Comparison of ENCODE assay signal across 8 mouse cellular contexts in the genomic region with DNA sequence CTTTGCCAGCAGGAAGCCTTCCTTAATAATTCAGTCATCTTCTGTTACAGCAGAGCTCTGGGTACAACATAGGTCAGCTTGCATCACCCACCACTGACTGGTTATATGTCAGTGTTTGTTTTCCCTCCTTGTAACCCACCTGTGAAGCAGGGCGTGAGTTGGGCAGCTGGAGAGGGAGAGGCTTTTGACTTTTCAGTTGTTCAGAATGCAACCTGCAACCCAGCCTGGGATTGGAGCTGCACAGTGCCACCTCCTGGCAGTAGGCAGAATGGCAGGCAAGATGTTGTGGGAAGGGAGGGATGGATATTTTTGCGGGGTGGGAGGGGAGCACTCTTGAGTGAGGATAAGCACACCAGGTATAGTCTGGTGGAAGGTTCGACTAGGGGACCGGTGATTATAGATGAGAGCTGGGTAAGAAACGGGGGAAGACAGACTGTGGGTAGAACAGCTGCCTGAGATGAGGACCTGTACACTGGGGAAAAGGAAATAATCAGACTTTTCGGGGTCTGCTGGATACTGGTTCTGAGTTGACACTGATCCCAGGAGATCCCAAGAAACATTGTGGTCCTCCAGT. TPM values are rescaled to one million over a fixed set of nuclear protein-coding genes. Genes with fewer than 3 reads are reported as not detected.
DNase-seq lines count a peak whose midpoint lies in the region; TF ChIP-seq lines count a peak whose summit lies in the region.

No protein-coding gene starts in this region.

- no peaks in the 10 kb centered on the region for H3K9me3 ChIP-seq in E14TG2a.4 (ENCODE audit: low read length)

- H3K4me3 ChIP-seq in cerebellum, adult 2 months (replicated peaks; ENCODE audit: insufficient read depth, low read depth, low read length) = no peak overlapping the region
- no peak overlapping the region for H3K4me3 ChIP-seq in E14TG2a.4 (replicated peaks; ENCODE audit: low read length)

- H3K27ac ChIP-seq in cerebellum, adult 2 months (ENCODE audit: insufficient read depth, low read length) = no peak overlapping the region

- TF ChIP-seq CTCF in cerebellum, adult 2 months (IDR thresholded peaks at IDR 0.05; ENCODE audit: borderline replicate concordance, insufficient read depth, low read depth, low read length) = peak; percentile 89
- TF ChIP-seq CTCF in E14TG2a.4 (conservative IDR thresholded peaks at IDR 0.05; ENCODE audit: low read length) = peak; percentile 94

- no peak for TF ChIP-seq POLR2A in cerebellum, adult 2 months (IDR thresholded peaks at IDR 0.05; ENCODE audit: borderline replicate concordance, insufficient read depth, low read length)

- H3K36me3 ChIP-seq in E14TG2a.4 (ENCODE audit: insufficient read depth, low read length) = no peaks in the 10 kb centered on the region

- no peaks in the 10 kb centered on the region for H3K4me1 ChIP-seq in cerebellum, adult 2 months (ENCODE audit: control insufficient read depth, insufficient read depth, low read length)
- peaks cover 13% of the 10 kb centered on the region for H3K4me1 ChIP-seq in E14TG2a.4 (replicated peaks; ENCODE audit: low read depth, low read length)

- DNase-seq in cerebellum, adult 2 months = peak; percentile 8 to 45
- DNase-seq in cerebellum, adult 9-11 months = no peak
- DNase-seq in cerebellum, postnatal 10 days = peak; percentile 76 to 79
- DNase-seq in frontal cortex, postnatal 36 days (ENCODE audit: low spot score in 2 of 2) = peak; percentile 37 to 48
- DNase-seq in layer of hippocampus, postnatal 10 days (ENCODE audit: low spot score in 2 of 2) = peak; percentile 73 to 76
- peak; percentile 65 to 76 for DNase-seq in lung, postnatal 4 days
- DNase-seq in right cerebral cortex, postnatal 10 days (ENCODE audit: low spot score in 2 of 2) = peak; percentile 42 to 59

- WGBS in cerebellum, adult 2 months = 20% methylated on average over 6 of the region's 6 CpGs

- H3K27me3 ChIP-seq in cerebellum, adult 2 months (ENCODE audit: control insufficient read depth, insufficient read depth, low read length) = no peaks in the 10 kb centered on the region; the same call in 1 of the 2 replicates
- H3K27me3 ChIP-seq in E14TG2a.4 (ENCODE audit: insufficient read depth, low read length) = peaks cover 43% of the 10 kb centered on the region

RNA-seq across cellular contexts. Expression of a gene that starts 2.9 kb away (rescaled TPM):
- polyA plus RNA-seq in cerebellum, adult 2 months (2012; rRNA removed) = 0.74 and 1.0 TPM in 2 replicates
- under 1 TPM; 0.42 to 0.57 TPM for total RNA-seq in layer of hippocampus, postnatal 10 days (2021)

RNA-seq across cellular contexts. Expression of a gene that starts 29.4 kb away (rescaled TPM):
- polyA plus RNA-seq in cerebellum, adult 2 months (2012; rRNA removed) = 2.1 and 2.7 TPM in 2 replicates
- total RNA-seq in layer of hippocampus, postnatal 10 days (2021) = 1 to 10 TPM; 2.0 to 2.6 TPM

RNA-seq across cellular contexts. Expression of a gene that starts 48.5 kb away (rescaled TPM):
- 6.6 and 7.4 TPM in 2 replicates for polyA plus RNA-seq in cerebellum, adult 2 months (2012; rRNA removed)
- total RNA-seq in layer of hippocampus, postnatal 10 days (2021) = 10 to 100 TPM; 12.0 to 13.2 TPM
